In the genomic region with DNA sequence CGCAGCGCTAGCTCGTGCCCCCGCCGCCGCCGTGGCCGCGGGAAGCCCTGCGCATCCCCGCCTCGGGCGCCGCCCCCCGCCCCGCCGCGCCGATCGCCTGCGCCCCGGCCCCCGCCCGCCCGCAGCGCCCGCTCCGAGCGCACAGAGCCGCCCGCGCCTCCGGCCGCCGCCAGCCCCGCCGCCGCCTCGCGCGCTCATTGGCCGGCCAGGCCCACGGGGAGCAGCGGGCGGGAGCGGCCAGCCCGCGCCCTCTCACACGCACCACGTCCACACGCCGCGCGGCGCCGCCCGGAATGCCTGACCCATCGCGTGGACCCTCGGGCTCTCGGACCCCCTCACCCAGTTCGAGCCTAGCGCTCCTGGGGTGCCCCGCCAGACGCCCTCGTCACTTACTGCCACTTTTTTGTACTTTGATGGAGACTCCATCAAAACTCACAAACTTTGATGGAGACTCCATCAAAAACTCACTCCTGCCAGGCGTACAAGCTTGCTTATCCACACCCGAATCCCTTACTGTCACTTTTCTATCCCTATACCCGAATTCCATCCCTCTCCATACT, we compare ENCODE assay signal across 8 mouse cellular contexts. TPM values are rescaled to one million over a fixed set of nuclear protein-coding genes. Genes with fewer than 3 reads are reported as not detected.
DNase-seq lines count a peak whose midpoint lies in the region; ATAC-seq and TF ChIP-seq lines count a peak whose summit lies in the region.

A gene (minus strand): TSS at position 25 of the 560 bp plus-strand sequence.

- peak; percentile 86 for ATAC-seq in forebrain, embryonic 13.5 days
- ATAC-seq in midbrain, embryonic 11.5 days (ENCODE audit: low FRiP score), result peak; percentile 94
- ATAC-seq in stomach, postnatal 0 days (ENCODE audit: low FRiP score, low TSS enrichment), result peak; percentile 90

- H3K4me3 ChIP-seq in ES-E14 (ENCODE audit: insufficient read depth in 1 of 2, low read depth in 1 of 2, low read length in 2 of 2, poor library complexity in 1 of 2, severe bottlenecking in 1 of 2), result peak within 1 kb of the TSS; percentile 76 to 93
- peak within 1 kb of the TSS; percentile 66 for H3K4me3 ChIP-seq in forebrain, embryonic 13.5 days
- peak within 1 kb of the TSS; percentile 71 for H3K4me3 ChIP-seq in limb, embryonic 10.5 days
- H3K4me3 ChIP-seq in midbrain, embryonic 11.5 days (ENCODE audit: low read depth, low read length), result peak within 1 kb of the TSS; percentile 65
- H3K4me3 ChIP-seq in stomach, postnatal 0 days (ENCODE audit: low read depth, low read length), result peak within 1 kb of the TSS; percentile 70

- H3K27me3 ChIP-seq in forebrain, embryonic 13.5 days, result peaks cover 14% of the 10 kb centered on the region
- peaks cover 31% of the 10 kb centered on the region for H3K27me3 ChIP-seq in limb, embryonic 10.5 days (ENCODE audit: low read depth, poor library complexity, severe bottlenecking)
- peaks cover 13% of the 10 kb centered on the region; the same call in 1 of the 2 replicates for H3K27me3 ChIP-seq in midbrain, embryonic 11.5 days (ENCODE audit: control insufficient read depth, insufficient read depth, low read length)
- no peaks in the 10 kb centered on the region for H3K27me3 ChIP-seq in stomach, postnatal 0 days (ENCODE audit: control insufficient read depth, insufficient read depth, low read length)

- TF ChIP-seq EP300 in stomach, postnatal 0 days (optimal IDR thresholded peaks at IDR 0.05), result no peak

- H3K9me3 ChIP-seq in ES-E14 (ENCODE audit: control insufficient read depth, insufficient read depth, low read depth, low read length), result no peaks in the 10 kb centered on the region
- H3K9me3 ChIP-seq in forebrain, embryonic 13.5 days (replicated peaks), result no peaks in the 10 kb centered on the region
- H3K9me3 ChIP-seq in limb, embryonic 10.5 days (replicated peaks), result no peaks in the 10 kb centered on the region
- no peaks in the 10 kb centered on the region; the same call in 1 of the 2 replicates for H3K9me3 ChIP-seq in midbrain, embryonic 11.5 days (ENCODE audit: control insufficient read depth, low read length)
- no peaks in the 10 kb centered on the region for H3K9me3 ChIP-seq in stomach, postnatal 0 days (ENCODE audit: control insufficient read depth, low read length)

- no peak within 1 kb of the TSS for H3K27ac ChIP-seq in ES-E14 (ENCODE audit: insufficient read depth, low read depth, low read length, poor library complexity, severe bottlenecking)
- H3K27ac ChIP-seq in forebrain, embryonic 13.5 days, result no peak within 1 kb of the TSS
- peak within 1 kb of the TSS; percentile 87 for H3K27ac ChIP-seq in limb, embryonic 10.5 days
- no peak within 1 kb of the TSS for H3K27ac ChIP-seq in midbrain, embryonic 11.5 days (ENCODE audit: low read depth, low read length)
- H3K27ac ChIP-seq in stomach, postnatal 0 days (replicated peaks), result peak within 1 kb of the TSS; percentile 79

- H3K4me1 ChIP-seq in ES-E14 (ENCODE audit: control insufficient read depth in 2 of 2, insufficient read depth in 2 of 2, low read length in 2 of 2, poor library complexity in 1 of 2), result no peaks in the 10 kb centered on the region
- H3K4me1 ChIP-seq in forebrain, embryonic 13.5 days, result peaks cover 14% of the 10 kb centered on the region
- H3K4me1 ChIP-seq in limb, embryonic 10.5 days, result peaks cover 17% of the 10 kb centered on the region; the same call in 1 of the 2 replicates
- H3K4me1 ChIP-seq in midbrain, embryonic 11.5 days (ENCODE audit: control insufficient read depth, insufficient read depth, low read length), result peaks cover 3% of the 10 kb centered on the region; the same call in 1 of the 2 replicates
- no peaks in the 10 kb centered on the region for H3K4me1 ChIP-seq in stomach, postnatal 0 days (replicated peaks; ENCODE audit: control insufficient read depth, insufficient read depth)

- peak within 1 kb of the TSS; percentile 71 for H3K9ac ChIP-seq in ES-E14 (ENCODE audit: insufficient read depth, low read depth, low read length, poor library complexity, severe bottlenecking)
- H3K9ac ChIP-seq in forebrain, embryonic 13.5 days, result peak within 1 kb of the TSS; percentile 75
- H3K9ac ChIP-seq in midbrain, embryonic 11.5 days (ENCODE audit: low read length), result peak within 1 kb of the TSS; percentile 83
- H3K9ac ChIP-seq in stomach, postnatal 0 days (ENCODE audit: low read length), result peak within 1 kb of the TSS; percentile 73

- 2% methylated on average over 31 of the region's 69 CpGs for WGBS in forebrain, embryonic 13.5 days
- 13% methylated on average over 68 of the region's 69 CpGs for WGBS in limb, embryonic 10.5 days
- 1% methylated on average over 42 of the region's 69 CpGs for WGBS in midbrain, embryonic 11.5 days
- 2% methylated on average over 32 of the region's 69 CpGs for WGBS in stomach, postnatal 0 days

- DNase-seq in ES-E14 (ENCODE audit: low read depth, low spot score), result no peak
- DNase-seq in ZHBTc4 (ENCODE audit: low read depth, low spot score), result peak; percentile 53
- peak; percentile 35 for DNase-seq in heart, postnatal 25 days (ENCODE audit: low spot score)
- no peak for DNase-seq in limb, embryonic 10.5 days (ENCODE audit: low spot score)
- peak; percentile 92 for DNase-seq in midbrain, embryonic 11.5 days (ENCODE audit: low spot score, missing footprints)
- DNase-seq in stomach, postnatal 0 days (ENCODE audit: low spot score), result peak; percentile 55
- no peak for DNase-seq in thymus, adult 18-20 months

- no peaks in the 10 kb centered on the region for H3K36me3 ChIP-seq in ES-E14 (ENCODE audit: control insufficient read depth, insufficient read depth, low read length, poor library complexity, severe bottlenecking)
- no peaks in the 10 kb centered on the region for H3K36me3 ChIP-seq in forebrain, embryonic 13.5 days (ENCODE audit: poor library complexity, severe bottlenecking)
- no peaks in the 10 kb centered on the region for H3K36me3 ChIP-seq in limb, embryonic 10.5 days
- no peaks in the 10 kb centered on the region for H3K36me3 ChIP-seq in midbrain, embryonic 11.5 days (ENCODE audit: control insufficient read depth, insufficient read depth, low read length)
- H3K36me3 ChIP-seq in stomach, postnatal 0 days (ENCODE audit: control insufficient read depth, insufficient read depth, low read length), result no peaks in the 10 kb centered on the region

- in situ Hi-C loops in ES-E14 (cut with MboI; ENCODE audit: low sequenced_read_pairs in 2 of 2, unreplicated experiment in 2 of 2), result no loop called here

- peak within 1 kb of the TSS; percentile 96 for H3K4me2 ChIP-seq in forebrain, embryonic 13.5 days
- H3K4me2 ChIP-seq in midbrain, embryonic 11.5 days, result peak within 1 kb of the TSS; percentile 99
- peak within 1 kb of the TSS; percentile 93 for H3K4me2 ChIP-seq in stomach, postnatal 0 days (replicated peaks; ENCODE audit: low read depth)

- TF ChIP-seq CTCF in stomach, postnatal 0 days (IDR thresholded peaks at IDR 0.05; ENCODE audit: low read depth), result no peak

- intact Hi-C loops in heart, postnatal 25 days (cut with DNase I), result no loop called here

TF ChIP-seq in ES-E14, 5 proteins besides CTCF, POLR2A, EP300 and RAD21:
- no peak for TF ChIP-seq ZC3H11A (IDR thresholded peaks at IDR 0.05; ENCODE audit: borderline replicate concordance, low read depth, low read length)
- no peak for TF ChIP-seq HCFC1 (IDR thresholded peaks at IDR 0.05; ENCODE audit: borderline replicate concordance, insufficient read depth, low read length)
- no peak for TF ChIP-seq MAFK (IDR thresholded peaks at IDR 0.05; ENCODE audit: insufficient read depth, low read depth, low read length)
- TF ChIP-seq ZNF384 (IDR thresholded peaks at IDR 0.05; ENCODE audit: low read depth, low read length), result no peak
- TF ChIP-seq CHD2 (IDR thresholded peaks at IDR 0.05; ENCODE audit: low read depth, low read length), result no peak
TF ChIP-seq in ES-E14: peak in this region for 0.

RNA-seq across cellular contexts. Expression of the gene that starts here (rescaled TPM):
- total RNA-seq in ES-E14 (2012; rRNA removed), result 1.2 and 1.8 TPM in 2 replicates
- polyA plus RNA-seq in forebrain, embryonic 13.5 days (2015; fragmentation: Nextera tagmentation; extraction: Ambion mirVana), result 2.2 and 2.7 TPM in 2 replicates
- total RNA-seq in heart, postnatal 25 days (2021), result 10 to 100 TPM; 16.6 to 19.4 TPM
- polyA plus RNA-seq in limb, embryonic 10.5 days (2016; fragmentation: Nextera tagmentation; extraction: Ambion mirVana), result 3.0 and 4.5 TPM in 2 replicates
- 9.2 and 9.6 TPM in 2 replicates for polyA plus RNA-seq in midbrain, embryonic 11.5 days (2014; fragmentation: Nextera tagmentation; extraction: Ambion mirVana)
- 9.6 and 9.8 TPM in 2 replicates for polyA plus RNA-seq in stomach, postnatal 0 days (2015; fragmentation: Nextera tagmentation; extraction: Ambion mirVana)

Comparison
In these comparisons a context has a peak if more than half of its experiments do, and no peak if none do; other contexts are left out.
1. DNase-seq: peak in ZHBTc4 (single experiment), heart, postnatal 25 days (single experiment), midbrain, embryonic 11.5 days (single experiment) and stomach, postnatal 0 days (single experiment); none in ES-E14 (single experiment), limb, embryonic 10.5 days (single experiment) and thymus, adult 18-20 months (0 of 2).
2. H3K27ac ChIP-seq: peak in limb, embryonic 10.5 days (single experiment) and stomach, postnatal 0 days (single experiment); none in ES-E14 (single experiment), forebrain, embryonic 13.5 days (single experiment) and midbrain, embryonic 11.5 days (single experiment).
3. Peak in every context shown above with its lines, with median percentiles within 50 percentile points of each other: H3K4me3 ChIP-seq, H3K9ac ChIP-seq, ATAC-seq and H3K4me2 ChIP-seq.